Mouse (Mus musculus) liver, embryonic 14.5 days (tissue): ENCODE measurements around the gene C1qb. TPM values are rescaled to one million over a fixed set of nuclear protein-coding genes. Genes with fewer than 3 reads are reported as not detected.

Experiments used
- ATAC-seq: fragments of 200-750 bp; cut with Nextera tagmentation; 2 replicates; pipeline ENCODE4 v1.8.0; 2017; ENCODE audit warnings: moderate number of reproducible peaks, mild to moderate bottlenecking, moderate library complexity; ENCODE audit not compliant: insufficient read depth
- DNase-seq, 3 experiments: peaks; one replicate each; pipeline ENCODE4 v3.0.0-alpha.2; 2012 to 2013; ENCODE audit warnings: low read depth in 3 of 3, low spot score in 3 of 3
- H3K27ac ChIP-seq: fragments of 300-500 bp; sonication (generic); 2 replicates; pipeline ENCODE4 v1.5.1; 2014; ENCODE audit warnings: moderate library complexity, mild to moderate bottlenecking, control low read depth, inconsistent platforms
- H3K27me3 ChIP-seq: fragments of 300-500 bp; sonication (generic); 2 replicates; pipeline ENCODE4 v1.6.1; 2014; ENCODE audit warnings: mild to moderate bottlenecking, low read length, moderate library complexity; ENCODE audit not compliant: control insufficient read depth, insufficient read depth
- H3K36me3 ChIP-seq: fragments of 300-500 bp; sonication (generic); replicated peaks from 2 replicates; pipeline ENCODE4 v1.6.1; 2014; ENCODE audit warnings: low read depth; ENCODE audit not compliant: control insufficient read depth, insufficient read depth
- H3K4me1 ChIP-seq, 2 experiments: fragments of 200-500 bp in 1 of 2; fragments of 300-500 bp in 1 of 2; sonication (generic) in 1 of 2; replicated peaks; 2 replicates each; pipeline ENCODE4 v1.6.1; 2012 to 2014; ENCODE audit warnings: antibody characterized with exemption in 1 of 2, inconsistent platforms in 1 of 2, low read length in 1 of 2; ENCODE audit not compliant: control insufficient read depth in 2 of 2, insufficient read depth in 2 of 2
- H3K4me2 ChIP-seq: fragments of 300-500 bp; sonication (generic); 2 replicates; pipeline ENCODE4 v1.6.1; 2014; ENCODE audit warnings: low read depth, mild to moderate bottlenecking, control low read depth, moderate library complexity
- H3K4me3 ChIP-seq, 2 experiments: fragments of 200-500 bp in 1 of 2; fragments of 300-500 bp in 1 of 2; sonication (generic) in 1 of 2; 2 replicates each; pipeline ENCODE4 v1.5.1; 2012 to 2014; ENCODE audit warnings: low read depth in 2 of 2, low read length in 2 of 2, mild to moderate bottlenecking in 2 of 2, control low read depth in 1 of 2, inconsistent platforms in 1 of 2, moderate library complexity in 1 of 2; ENCODE audit not compliant: insufficient read depth in 1 of 2
- H3K9ac ChIP-seq: fragments of 300-500 bp; sonication (generic); replicated peaks from 2 replicates; pipeline ENCODE4 v1.6.1; 2014; ENCODE audit warnings: mild to moderate bottlenecking, control low read depth, moderate library complexity
- H3K9me3 ChIP-seq: fragments of 300-500 bp; sonication (generic); 2 replicates; pipeline ENCODE4 v1.6.1; 2016; ENCODE audit warnings: low read length, mixed read lengths; ENCODE audit not compliant: control insufficient read depth
- CTCF ChIP-seq: IDR thresholded peaks from 2 replicates; pipeline ENCODE4 v1.5.1; 2016; ENCODE audit warnings: antibody characterized with exemption, low read depth, control low read depth
- EP300 ChIP-seq: IDR thresholded peaks from 2 replicates; pipeline ENCODE4 v1.6.1; 2016; ENCODE audit warnings: antibody characterized with exemption, low read depth
- WGBS: fragments of 180-500 bp; shearing (Covaris S2); extraction: QIAGEN DNeasy Blood & Tissue Kit; methylation state at CpG from one replicate; pipeline ENCODE4 v1.1.7; 2014; ENCODE audit not compliant: insufficient replicate concordance; 5-methylcytosine and 5-hydroxymethylcytosine counted together
- polyA plus RNA-seq, 2 experiments: library from polyadenylated mRNA; depleted of rRNA in 1 of 2; stranded (reverse) in 1 of 2; unstranded in 1 of 2; fragments of >200 nt; fragmentation: Nextera tagmentation in 1 of 2; extraction: Ambion mirVana in 1 of 2; gene quantifications; 2 replicates each; pipeline versions ENCODE4 v1.2.1 to v1.2.3; 2012 to 2014

Gene C1qb
- polyA plus RNA-seq, 2 experiments, result 57.9 to 100 TPM

- TF ChIP-seq EP300, result no peak
- no peak for TF ChIP-seq CTCF
- H3K27ac ChIP-seq, result no peak overlapping the region
- H3K27me3 ChIP-seq, result peaks cover 5% of the 10 kb centered on the region; the same call in 1 of the 2 replicates
- no peak for ATAC-seq
- peaks cover 0 to under 1% of the 10 kb centered on the region in 2 experiments; a peak in 1 of 4 replicates for H3K4me1 ChIP-seq
- H3K9ac ChIP-seq, result no peak overlapping the region
- no peaks in the 10 kb centered on the region for H3K9me3 ChIP-seq
- no peak overlapping the region for H3K4me2 ChIP-seq
- WGBS, result 2% methylated on average over 6 of the region's 6 CpGs
- DNase-seq, result peak in 2 of 3 experiments; percentile 17 to 20
- no peak overlapping the region for H3K4me3 ChIP-seq
- H3K36me3 ChIP-seq, result no peaks in the 10 kb centered on the region
Measured at GRCm38 (mm10) chr4:136924529-136924928, 38.5 kb upstream of the C1qb start.

GRCm38 (mm10) chr4:136919526-136919925, 33.5 kb upstream of the C1qb start:
- WGBS, result 61% methylated on average over 3 of the region's 3 CpGs
- Histone ChIP-seq H3K4me3 (no peak overlapping the region), H3K27ac (no peak overlapping the region), H3K9ac (no peak overlapping the region), H3K4me2 (no peak overlapping the region), H3K36me3 (no peaks in the 10 kb centered on the region), H3K27me3 (no peaks in the 10 kb centered on the region), H3K9me3 (no peaks in the 10 kb centered on the region), H3K4me1 (no peaks in the 10 kb centered on the region)
- DNase-seq (no peak), ATAC-seq (no peak)
- no peak for TF ChIP-seq EP300
- no peak for TF ChIP-seq CTCF

DNA sequence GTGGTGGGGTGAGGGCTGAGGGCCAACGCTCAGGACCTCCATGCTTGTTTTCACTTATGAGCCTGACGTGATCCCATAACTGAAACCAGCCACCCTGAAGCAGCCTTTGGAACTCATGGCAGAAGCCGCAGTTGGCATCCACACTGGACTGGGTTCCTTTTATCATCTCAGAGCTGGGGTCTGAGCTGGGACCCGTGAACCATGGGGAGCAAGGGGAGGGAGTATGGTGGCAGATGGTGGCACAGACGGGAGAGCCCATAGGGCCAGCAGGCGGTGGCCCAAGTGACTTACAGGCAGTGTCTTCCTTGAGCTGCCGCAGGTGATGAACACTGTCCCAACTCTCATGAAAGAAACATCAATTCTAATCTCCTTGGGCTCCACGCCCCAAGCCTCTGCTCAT, 32.8 kb upstream of the C1qb start:
- Histone ChIP-seq H3K9ac (no peak overlapping the region), H3K27me3 (no peaks in the 10 kb centered on the region), H3K4me2 (no peak overlapping the region), H3K9me3 (no peaks in the 10 kb centered on the region), H3K27ac (no peak overlapping the region), H3K36me3 (no peaks in the 10 kb centered on the region), H3K4me1 (no peaks in the 10 kb centered on the region), H3K4me3 (no peak overlapping the region)
- ATAC-seq (no peak), DNase-seq (no peak)
- TF ChIP-seq CTCF (no peak), EP300 (no peak)
- WGBS, result 56% methylated on average over 8 of the region's 8 CpGs

- DNase-seq (no peak), ATAC-seq (no peak)
- Histone ChIP-seq H3K9ac (no peak overlapping the region), H3K9me3 (no peaks in the 10 kb centered on the region), H3K4me1 (no peaks in the 10 kb centered on the region), H3K27me3 (no peaks in the 10 kb centered on the region), H3K4me3 (no peak overlapping the region), H3K4me2 (no peak overlapping the region), H3K36me3 (no peaks in the 10 kb centered on the region), H3K27ac (no peak overlapping the region)
- WGBS, result 48% methylated on average over 7 of the region's 7 CpGs
- no peak for TF ChIP-seq EP300
- no peak for TF ChIP-seq CTCF
Measured at GRCm38 (mm10) chr4:136917165-136917524, 31.2 kb upstream of the C1qb start.

- Histone ChIP-seq H3K4me1 (no peaks in the 10 kb centered on the region), H3K4me3 (no peak overlapping the region), H3K27ac (no peak overlapping the region), H3K4me2 (no peak overlapping the region), H3K9me3 (no peaks in the 10 kb centered on the region), H3K9ac (no peak overlapping the region), H3K27me3 (no peaks in the 10 kb centered on the region; the same call in 1 of the 2 replicates), H3K36me3 (no peaks in the 10 kb centered on the region)
- DNase-seq (no peak), ATAC-seq (no peak)
- 62% methylated on average over 20 of the region's 20 CpGs for WGBS
- TF ChIP-seq CTCF (no peak), EP300 (no peak)
Measured at GRCm38 (mm10) chr4:136916359-136917164, 30.6 kb upstream of the C1qb start.
